Mouse (Mus musculus): ENCODE results near the gene Ncbp3. TPM values are rescaled to one million over a fixed set of nuclear protein-coding genes. Genes with fewer than 3 reads are reported as not detected.

Ncbp3 gene
- total and polyA plus RNA-seq, 3 experiments = 11.9 to 13.9 (median 12.1) TPM

- H3K27me3 ChIP-seq (replicated peaks) = no peaks in the 10 kb centered on the region
- H3K4me2 ChIP-seq (ENCODE audit: insufficient read depth, low read depth, poor library complexity, severe bottlenecking) = peak overlapping the region; percentile 45; the same call in 1 of the 2 replicates
- H3K9ac ChIP-seq (ENCODE audit: insufficient read depth, low read depth) = peak overlapping the region; percentile 3; the same call in 1 of the 2 replicates
- H3K36me3 ChIP-seq (replicated peaks in 1 of 2; ENCODE audit: control insufficient read depth in 1 of 2, insufficient read depth in 1 of 2, low read length in 1 of 2) = peaks cover 0 to 31% of the 10 kb centered on the region in 2 experiments
- TF ChIP-seq POLR2A (IDR thresholded peaks at IDR 0.05; ENCODE audit: low read depth, low read length) (0 out of 2 replicates have a peak, but pooled peaks have one; percentile 25), SIN3A (IDR thresholded peaks at IDR 0.05; ENCODE audit: low read length) (0 out of 2 replicates have a peak, but pooled peaks have one; percentile 68), ZKSCAN1 (IDR thresholded peaks at IDR 0.05; ENCODE audit: borderline replicate concordance, low read depth, low read length) (no peak), MYC (IDR thresholded peaks at IDR 0.05; ENCODE audit: low read depth, low read length) (0 out of 2 replicates have a peak, but pooled peaks have one; percentile 36), SMC3 (IDR thresholded peaks at IDR 0.05; ENCODE audit: low read depth, low read length) (peak; percentile 99), NELFE (IDR thresholded peaks at IDR 0.05; ENCODE audit: low read depth, low read length) (peak; percentile 20; the same call in 1 of the 2 replicates), ZC3H11A (IDR thresholded peaks at IDR 0.05; ENCODE audit: low read depth, low read length) (peak; percentile 98), RAD21 (IDR thresholded peaks at IDR 0.05; ENCODE audit: low read depth, low read length) (peak; percentile 100), USF1 (IDR thresholded peaks at IDR 0.05; ENCODE audit: low read depth, low read length) (no peak), TCF12 (IDR thresholded peaks at IDR 0.05; ENCODE audit: low read depth, low read length) (no peak), USF2 (conservative IDR thresholded peaks at IDR 0.05; ENCODE audit: low read depth, low read length) (no peak), UBTF (IDR thresholded peaks at IDR 0.05; ENCODE audit: low read depth, low read length) (0 out of 2 replicates have a peak, but pooled peaks have one; percentile 43), MAX (IDR thresholded peaks at IDR 0.05; ENCODE audit: low read length) (peak; percentile 54; the same call in 1 of the 2 replicates), MEF2A (IDR thresholded peaks at IDR 0.05; ENCODE audit: borderline replicate concordance, low read depth, low read length) (peak; percentile 37; the same call in 1 of the 2 replicates), IRF4 (IDR thresholded peaks at IDR 0.05; ENCODE audit: low read depth, low read length) (peak; percentile 59), ETS1 (conservative IDR thresholded peaks at IDR 0.05; ENCODE audit: low read depth, low read length) (0 out of 2 replicates have a peak, but pooled peaks have one; percentile 21), JUND (conservative IDR thresholded peaks at IDR 0.05; ENCODE audit: low read depth, low read length) (peak; percentile 51; the same call in 1 of the 2 replicates), NRF1 (IDR thresholded peaks at IDR 0.05; ENCODE audit: low read depth, low read length) (peak; percentile 43; the same call in 1 of the 2 replicates), CHD2 (IDR thresholded peaks at IDR 0.05; ENCODE audit: low read length) (no peak), CTCF (conservative IDR thresholded peaks at IDR 0.05 in 1 of 2, IDR thresholded peaks at IDR 0.05 in 1 of 2; ENCODE audit: low read depth in 2 of 2, low read length in 2 of 2) (peak; percentile 97 to 99), MXI1 (IDR thresholded peaks at IDR 0.05; ENCODE audit: low read depth, low read length) (no peak)
- H3K79me2 ChIP-seq (replicated peaks; ENCODE audit: control insufficient read depth, extremely low read depth, insufficient read depth, poor library complexity, severe bottlenecking) = no peaks in the 10 kb centered on the region
- peaks cover 30 to 68% of the 10 kb centered on the region in 2 experiments for H3K4me1 ChIP-seq (ENCODE audit: control insufficient read depth in 1 of 2, insufficient read depth in 2 of 2)
- H3K27ac ChIP-seq (ENCODE audit: insufficient read depth, low read depth) = no peak overlapping the region
- dilution Hi-C loops (cut with MboI; ENCODE audit: extremely low pct_ligation_motif_present, extremely low pct_unique_long_range_greater_than_20kb, low sequenced_read_pairs) = no loop called here
- in situ Hi-C loops (cut with MboI; ENCODE audit: low pct_ligation_motif_present, low pct_unique_long_range_greater_than_20kb, low sequenced_read_pairs) = loop anchor here (10.0 to 25.0 kb wide), 2 partner anchors 426 to 564 kb away; partner anchors contain the start of genes Ggt6 and Mybbp1a
- H3K4me3 ChIP-seq (replicated peaks in 1 of 3; ENCODE audit: low read depth in 2 of 3, low read length in 2 of 3, poor library complexity in 1 of 3) = peak overlapping the region in 1 of 3 experiments; percentile 51
- DNase-seq (ENCODE audit: extremely low read depth) = peak; percentile 89
- H3K9me3 ChIP-seq (replicated peaks; ENCODE audit: low read length) = peaks cover 3% of the 10 kb centered on the region
Measured at GRCm38 (mm10) chr11:73001029-73001428, 46.6 kb upstream of the Ncbp3 start.

Data from CH12.LX (cell line).